Mouse (Mus musculus) C2C12 (cell line): ENCODE results near the gene Pfpl.

ENCODE experiments used
- CEBPB ChIP-seq: IDR thresholded peaks from one replicate; pipeline ENCODE4 v1.6.1; 2011; ENCODE audit warnings: low read depth, mild to moderate bottlenecking, control low read depth, moderate library complexity
- CTCF ChIP-seq: IDR thresholded peaks from one replicate; pipeline ENCODE4 v1.5.1; 2011; ENCODE audit not compliant: control insufficient read depth, insufficient read depth, insufficient read length
- MAX ChIP-seq: IDR thresholded peaks from one replicate; pipeline ENCODE4 v1.6.1; 2011; ENCODE audit warnings: mild to moderate bottlenecking, control low read depth
- MYOD1 ChIP-seq: IDR thresholded peaks from one replicate; pipeline ENCODE4 v1.6.1; 2011; ENCODE audit warnings: low read depth; ENCODE audit not compliant: control insufficient read depth, insufficient read length
- MYOG ChIP-seq: IDR thresholded peaks from one replicate; pipeline ENCODE4 v1.6.1; 2011; ENCODE audit not compliant: control insufficient read depth, insufficient read length; ENCODE audit errors: extremely low read depth
- USF1 ChIP-seq: IDR thresholded peaks from one replicate; pipeline ENCODE4 v1.6.1; 2011; ENCODE audit warnings: low read depth, mild to moderate bottlenecking, control low read depth, moderate library complexity

DNA sequence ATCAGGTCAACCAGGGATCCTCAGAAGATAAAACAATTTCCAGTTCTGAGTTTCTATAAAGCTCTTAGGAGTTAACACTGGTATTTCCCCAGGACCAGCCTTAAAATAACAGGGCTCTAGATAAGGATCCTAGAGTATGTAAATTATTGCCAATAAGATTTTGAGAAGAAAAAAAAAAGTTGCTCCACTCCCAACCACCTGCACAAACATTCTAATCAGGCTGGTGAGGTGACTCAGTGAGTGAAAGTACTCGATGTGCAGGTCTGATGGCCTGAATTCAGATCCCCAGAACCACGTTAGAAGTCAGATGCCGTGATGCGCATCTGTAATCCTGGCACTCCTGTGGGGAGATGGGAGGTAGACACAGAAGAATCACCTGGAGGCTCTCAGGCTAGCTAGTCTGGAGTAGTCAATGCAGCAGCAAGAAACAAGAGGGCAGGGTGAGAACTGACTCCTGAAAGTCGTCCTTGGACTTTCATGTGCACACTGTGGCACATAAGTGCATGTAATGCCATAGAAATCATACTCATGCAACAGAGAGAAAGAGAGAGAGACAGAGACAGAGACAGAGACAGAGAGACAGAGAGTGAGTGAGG lies 44.8 kb downstream of the Pfpl start:
- TF ChIP-seq CTCF = no peak
- TF ChIP-seq CEBPB = no peak
- no peak for TF ChIP-seq MYOG
- TF ChIP-seq USF1 = no peak
- no peak for TF ChIP-seq MAX
- no peak for TF ChIP-seq MYOD1
